Mouse (Mus musculus): ENCODE results near the gene Slc4a5.

DNA sequence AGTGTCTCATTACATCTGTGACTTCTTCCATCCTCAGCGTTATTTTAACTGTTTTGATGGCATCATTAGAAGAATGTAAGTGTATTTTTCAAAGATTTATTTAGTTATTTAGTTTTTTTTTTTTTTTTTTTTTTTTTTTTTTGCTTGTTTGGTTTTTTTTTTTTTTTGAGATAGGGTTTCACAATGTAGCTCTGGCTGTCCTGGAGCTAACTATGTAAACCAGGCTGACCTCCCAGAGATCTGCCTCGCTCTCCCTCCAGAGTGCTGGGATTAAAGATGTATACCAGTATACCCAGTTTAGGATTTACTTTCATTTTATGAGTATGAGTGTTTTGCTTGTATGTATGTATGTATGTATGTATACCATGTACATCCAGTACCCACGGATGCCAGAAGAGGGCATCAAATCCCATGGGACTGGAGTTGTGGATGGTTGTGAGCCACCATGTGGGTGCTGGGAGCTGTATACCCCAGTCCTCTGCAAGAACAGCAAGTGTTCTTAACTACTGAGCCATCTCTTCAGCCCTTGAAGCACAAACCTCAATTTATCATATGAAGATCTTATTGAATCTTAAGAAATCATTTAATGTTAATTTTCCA lies 108.1 kb downstream of the Slc4a5 start:
- TF ChIP-seq CTCF (IDR thresholded peaks at IDR 0.05), result peak; percentile 36
- no peak for TF ChIP-seq EP300 (IDR thresholded peaks at IDR 0.05)
